Mouse (Mus musculus) adrenal gland, postnatal 36 days (tissue): ENCODE data around the gene Mrpl45. TPM values are rescaled to one million over a fixed set of nuclear protein-coding genes. Genes with fewer than 3 reads are reported as not detected.
A peak's percentile ranks its signal among the peaks of the same experiment; 100 is the strongest.

Source experiments
- DNase-seq, 2 experiments: peaks; one replicate each; pipeline ENCODE4 v3.0.0; 2021; ENCODE audit warnings: mixed read lengths in 1 of 2
- total RNA-seq, 2 experiments: library from RNA; stranded (reverse); gene quantifications; 2 replicates each; pipeline ENCODE4 v1.2.3; 2021

Gene Mrpl45
- total RNA-seq, 2 experiments from 2014 or later = 31.5 to 32.3 TPM

DNA sequence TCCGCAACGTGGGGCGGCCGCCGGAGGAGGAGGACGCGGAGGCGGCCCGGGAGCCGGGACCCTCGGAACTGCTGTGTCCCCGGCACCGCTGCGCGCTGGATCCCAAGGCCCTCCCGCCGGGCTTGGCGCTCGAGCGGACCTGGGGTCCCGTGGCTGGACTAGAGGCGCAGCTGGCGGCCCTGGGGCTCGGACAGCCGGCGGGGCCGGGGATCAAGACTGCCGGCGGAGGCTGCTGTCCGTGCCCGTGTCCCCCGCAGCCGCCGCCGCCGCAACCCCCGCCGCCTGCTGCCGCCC lies 47.1 kb downstream of the Mrpl45 start:
- DNase-seq = peak in 1 of 2 experiments; percentile 58

DNA sequence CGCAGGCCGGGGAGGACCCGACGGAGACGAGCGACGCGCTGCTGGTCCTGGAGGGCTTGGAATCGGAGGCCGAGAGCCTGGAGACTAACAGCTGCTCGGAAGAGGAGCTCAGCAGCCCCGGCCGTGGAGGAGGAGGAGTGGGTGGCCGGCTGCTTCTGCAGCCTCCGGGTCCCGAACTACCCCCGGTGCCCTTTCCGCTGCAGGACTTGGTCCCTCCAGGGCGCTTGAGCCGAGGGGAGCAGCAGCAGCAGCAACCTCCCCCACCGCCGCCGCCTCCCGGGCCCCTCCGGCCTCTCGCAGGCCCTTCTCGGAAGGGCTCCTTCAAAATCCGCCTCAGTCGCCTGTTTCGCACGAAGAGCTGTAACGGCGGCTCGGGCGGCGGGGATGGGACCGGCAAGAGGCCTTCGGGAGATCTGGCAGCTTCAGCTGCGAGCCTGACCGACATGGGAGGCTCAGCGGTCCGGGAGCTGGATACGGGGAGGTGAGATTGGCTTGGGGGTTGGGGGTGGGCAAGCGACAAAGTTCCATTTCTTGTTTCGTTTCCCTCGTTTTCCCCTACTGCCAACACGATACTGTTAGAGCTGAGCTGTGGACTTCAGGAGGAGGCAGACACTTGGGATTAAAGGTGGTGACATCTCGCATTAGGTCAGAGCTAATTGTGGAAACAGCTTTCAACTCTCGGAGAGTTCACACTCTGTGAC lies 47.6 kb downstream of the Mrpl45 start:
- DNase-seq = peak; percentile 51 to 65

DNA sequence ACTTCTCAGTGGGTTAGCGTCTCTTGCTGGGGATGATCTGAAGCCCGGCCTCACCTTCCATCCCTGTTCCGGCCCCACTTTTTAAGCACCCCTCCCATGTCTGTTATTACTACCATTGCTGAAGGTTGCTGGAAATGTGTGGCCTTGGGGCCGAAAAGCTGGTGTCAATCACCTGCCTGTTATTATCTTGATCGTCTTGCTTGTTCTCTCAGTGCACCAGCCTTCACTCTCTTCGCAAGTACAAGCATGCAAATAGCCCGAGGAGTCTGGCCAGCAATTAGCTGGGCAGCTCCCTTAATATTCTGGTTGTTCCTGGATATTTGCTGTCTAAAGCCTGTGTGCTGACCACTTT lies 48.1 kb downstream of the Mrpl45 start:
- no peak for DNase-seq

DNA sequence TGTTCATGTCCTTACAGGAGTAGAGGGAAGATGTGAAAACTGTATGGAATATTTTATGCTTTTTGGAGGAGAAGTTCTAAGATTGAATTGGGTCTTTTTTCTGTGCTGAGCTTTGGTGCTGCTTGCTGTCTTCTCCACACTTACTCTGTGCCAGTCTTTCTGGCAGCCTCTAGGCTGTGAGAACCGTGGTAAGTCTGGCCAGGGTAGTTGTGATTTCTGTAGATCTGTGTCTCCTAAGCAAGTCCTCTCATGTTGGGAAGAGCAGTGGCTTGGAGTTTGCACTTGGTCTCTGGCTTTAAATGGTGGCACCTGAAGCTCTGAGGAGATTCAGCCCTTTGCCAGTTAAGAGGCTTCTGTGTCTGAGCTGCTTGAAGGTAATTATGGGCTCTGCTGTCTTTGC lies 50.0 kb downstream of the Mrpl45 start:
- DNase-seq = no peak

DNA sequence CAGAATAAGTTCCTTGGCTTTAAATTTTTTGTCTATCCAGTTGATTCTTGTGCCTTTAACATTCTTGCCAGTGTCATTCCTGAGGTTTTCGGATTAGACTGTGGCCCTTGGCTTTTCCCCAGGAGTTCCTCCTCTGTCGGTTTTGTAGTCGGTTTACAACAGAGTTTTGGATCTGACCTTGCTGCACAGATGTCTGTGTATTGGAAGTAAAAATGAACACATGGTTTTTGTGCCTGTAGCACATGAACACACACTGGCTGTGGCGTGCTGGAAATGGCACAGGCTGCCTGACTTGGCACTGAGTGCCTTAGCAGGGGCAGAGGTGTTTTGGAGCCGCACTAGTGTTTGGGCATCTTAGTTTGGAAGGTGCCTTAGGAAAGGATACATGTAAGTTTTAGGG lies 53.0 kb downstream of the Mrpl45 start:
- no peak for DNase-seq

DNA sequence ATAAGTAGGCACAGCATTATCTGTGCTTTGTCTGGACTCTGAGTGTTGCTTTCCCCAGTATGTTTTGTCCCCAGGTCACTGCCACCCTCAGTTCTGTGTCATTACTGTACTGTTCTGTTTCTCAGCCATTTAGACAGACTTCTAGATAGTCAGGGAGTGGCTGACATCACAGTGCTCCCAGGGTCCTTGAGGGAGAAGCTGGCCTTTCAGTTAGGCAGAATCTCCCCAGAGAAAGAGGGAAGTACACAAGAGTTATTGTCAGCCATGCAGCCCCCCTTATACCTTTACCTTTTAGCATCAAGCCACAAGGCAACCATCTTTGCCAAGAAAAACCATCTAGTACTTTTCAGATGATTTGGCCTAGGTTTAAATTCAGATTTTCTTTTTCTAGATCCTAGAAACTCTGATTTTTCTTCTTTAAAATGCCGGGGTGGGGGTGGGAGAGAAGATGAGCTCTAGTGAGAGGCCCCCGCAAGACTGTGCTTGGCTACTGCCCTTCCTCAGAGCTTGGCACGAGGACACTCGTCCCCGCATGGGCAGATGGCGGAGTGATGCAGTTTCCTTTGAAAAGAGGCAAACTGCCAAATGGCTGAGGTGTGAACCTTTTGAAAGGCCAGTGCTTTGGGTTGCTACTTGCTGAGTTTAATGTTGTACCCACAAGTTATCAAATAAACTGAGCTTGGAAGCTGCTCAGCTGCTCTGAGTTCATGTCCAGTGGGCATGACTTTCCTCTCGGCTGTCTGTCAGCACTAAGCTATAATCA lies 55.0 kb downstream of the Mrpl45 start:
- no peak for DNase-seq

DNA sequence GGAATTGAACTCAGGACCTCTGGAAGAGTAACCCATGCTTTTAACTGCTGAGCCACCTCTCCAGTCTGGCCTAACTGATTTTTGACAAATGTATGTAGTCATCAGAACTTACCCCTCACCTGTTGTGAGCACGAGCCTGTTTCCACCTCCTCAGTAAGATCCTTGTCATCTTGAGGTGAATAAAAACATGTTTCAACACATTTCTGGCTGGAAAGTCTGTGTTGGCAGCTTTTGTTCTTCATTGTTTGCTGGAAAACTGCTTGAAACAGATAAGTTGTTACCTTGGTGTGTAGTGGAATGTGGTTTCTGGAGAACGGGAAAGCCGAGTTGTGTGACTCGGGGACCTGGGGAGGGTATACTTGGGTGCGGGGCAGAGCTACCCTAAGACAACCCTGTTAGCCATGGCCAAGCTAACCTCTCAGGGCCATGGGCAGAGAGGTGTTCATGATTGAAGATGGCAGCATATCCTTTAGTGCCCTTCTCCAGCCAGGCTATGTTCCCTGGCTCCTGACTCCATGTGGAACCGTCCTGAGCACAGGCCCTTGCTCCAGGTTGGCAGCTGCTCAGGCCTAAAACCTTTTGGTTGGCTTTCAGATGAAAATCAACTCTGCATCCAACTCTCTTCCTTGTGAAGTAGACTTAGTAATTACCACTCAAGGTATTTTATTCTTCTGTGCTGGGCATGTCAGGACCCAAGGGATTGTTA lies 56.8 kb downstream of the Mrpl45 start:
- DNase-seq = no peak

DNA sequence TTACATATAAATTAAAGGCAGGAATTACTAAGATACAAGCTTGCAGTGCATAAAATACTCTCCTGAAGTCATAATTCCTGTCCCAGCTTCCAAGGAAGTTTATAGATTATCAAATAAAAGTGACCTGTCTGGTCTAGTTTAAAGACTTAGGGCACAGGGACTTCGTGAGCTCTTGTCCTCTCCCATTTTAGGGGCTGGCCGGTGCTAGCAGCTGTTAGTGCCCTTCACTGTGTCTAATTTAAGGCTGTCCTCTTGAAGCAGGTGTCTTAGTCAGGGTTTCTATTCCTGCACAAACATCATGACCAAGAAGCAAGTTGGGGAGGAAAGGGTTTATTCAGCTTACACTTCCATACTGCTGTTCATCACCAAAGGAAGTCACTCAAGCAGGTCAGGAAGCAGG lies 57.9 kb downstream of the Mrpl45 start:
- no peak for DNase-seq

Other genes starting within 250 kb of the Mrpl45 start
- under 1 TPM; 0.23 to 0.33 TPM for gene Tbx21, start 200.4 kb upstream of the Mrpl45 start, total RNA-seq
- gene Tbkbp1, start 164.2 kb upstream of the Mrpl45 start, total RNA-seq = 10 to 100 TPM; 10.6 to 12.8 TPM
- gene Kpnb1, start 127.8 kb upstream of the Mrpl45 start, total RNA-seq = 100 to 1,000 TPM; 112 to 138 TPM
- 10 to 100 TPM; 81.8 to 86.1 TPM for gene Npepps, start 35.1 kb upstream of the Mrpl45 start, total RNA-seq
- gene Gpr179, start 36.4 kb downstream of the Mrpl45 start, total RNA-seq = 1 to 10 TPM in 1 of 2 experiments, under 1 TPM in 1; 0.93 to 1.2 TPM
- 10 to 100 TPM; 20.6 to 22.1 TPM for gene Socs7, start 46.8 kb downstream of the Mrpl45 start, total RNA-seq
- 10 to 100 TPM; 28.6 to 37.3 TPM for gene Arhgap23, start 99.8 kb downstream of the Mrpl45 start, total RNA-seq
- under 1 TPM in 1 of 2 experiments, not detected in 1; 0.33 TPM for gene 4933428G20Rik, start 184.6 kb downstream of the Mrpl45 start, total RNA-seq